Mouse (Mus musculus): ENCODE measurements around the gene Nr1h4.

Nr1h4 gene

GRCm38 (mm10) chr10:89432743-89433142 lies 100.6 kb downstream of the Nr1h4 start:
- no peak for DNase-seq (ENCODE audit: low read depth, low spot score)

- DNase-seq (ENCODE audit: low read depth, low spot score) = no peak
Measured at GRCm38 (mm10) chr10:89430751-89431150, 102.6 kb downstream of the Nr1h4 start.

GRCm38 (mm10) chr10:89424800-89425393 lies 108.5 kb downstream of the Nr1h4 start:
- DNase-seq (ENCODE audit: low read depth, low spot score) = no peak

- no peak for DNase-seq (ENCODE audit: low read depth, low spot score)
Measured at GRCm38 (mm10) chr10:89424217-89424616, 109.2 kb downstream of the Nr1h4 start.

GRCm38 (mm10) chr10:89423164-89423778 lies 110.1 kb downstream of the Nr1h4 start:
- DNase-seq (ENCODE audit: low read depth, low spot score) = no peak

- no peak for DNase-seq (ENCODE audit: low read depth, low spot score)
Measured at GRCm38 (mm10) chr10:89422504-89423158, 110.8 kb downstream of the Nr1h4 start.

- no peak for DNase-seq (ENCODE audit: low read depth, low spot score)
Measured at GRCm38 (mm10) chr10:89417966-89418365, 115.4 kb downstream of the Nr1h4 start.

GRCm38 (mm10) chr10:89415478-89415877 lies 117.9 kb downstream of the Nr1h4 start:
- no peak for DNase-seq (ENCODE audit: low read depth, low spot score)

GRCm38 (mm10) chr10:89407551-89407950 lies 125.8 kb downstream of the Nr1h4 start:
- DNase-seq (ENCODE audit: low read depth, low spot score) = no peak

GRCm38 (mm10) chr10:89406733-89407484 lies 126.5 kb downstream of the Nr1h4 start:
- DNase-seq (ENCODE audit: low read depth, low spot score) = no peak

GRCm38 (mm10) chr10:89404936-89405335 lies 128.4 kb downstream of the Nr1h4 start:
- DNase-seq (ENCODE audit: low read depth, low spot score) = no peak
